Mouse (Mus musculus) heart, adult 9 months (tissue): ENCODE measurements around the gene Med12l.
A peak's percentile ranks its signal among the peaks of the same experiment; 100 is the strongest.
"Not testable (repeated sequence)": the region's sequence is repeated elsewhere in the genome, so short reads cannot be mapped to it uniquely, and the experiment has no call there.

ENCODE experiments used
- DNase-seq, 2 experiments: peaks; one replicate each; pipeline ENCODE4 v3.0.0; 2022; ENCODE audit warnings: low spot score in 2 of 2

Med12l gene

GRCm38 (mm10) chr3:59022251-59022650 lies 16.6 kb downstream of the Med12l start:
- no peak for DNase-seq

- no peak for DNase-seq
Measured at GRCm38 (mm10) chr3:59022971-59023370, 17.3 kb downstream of the Med12l start.

- DNase-seq: no peak
Measured at GRCm38 (mm10) chr3:59024531-59025192, 19.0 kb downstream of the Med12l start.

GRCm38 (mm10) chr3:59025193-59025535 lies 19.5 kb downstream of the Med12l start:
- DNase-seq: no peak

- no peak for DNase-seq
Measured at GRCm38 (mm10) chr3:59028696-59029095, 23.1 kb downstream of the Med12l start.

GRCm38 (mm10) chr3:59030986-59031385 lies 25.4 kb downstream of the Med12l start:
- DNase-seq: no peak

- DNase-seq: no peak
Measured at GRCm38 (mm10) chr3:59041487-59041886, 35.9 kb downstream of the Med12l start.

GRCm38 (mm10) chr3:59054834-59055535 lies 49.4 kb downstream of the Med12l start:
- DNase-seq: no peak

- DNase-seq: peak; percentile 32 to 68
Measured at GRCm38 (mm10) chr3:59059022-59059541, 53.5 kb downstream of the Med12l start.

- no peak for DNase-seq
Measured at GRCm38 (mm10) chr3:59060131-59060530, 54.5 kb downstream of the Med12l start.

- DNase-seq: no peak
Measured at GRCm38 (mm10) chr3:59062141-59062540, 56.5 kb downstream of the Med12l start.

GRCm38 (mm10) chr3:59063431-59063830 lies 57.8 kb downstream of the Med12l start:
- DNase-seq: no peak

GRCm38 (mm10) chr3:59065937-59066336 lies 60.3 kb downstream of the Med12l start:
- no peak for DNase-seq

- peak in 1 of 2 experiments; percentile 12 for DNase-seq
Measured at GRCm38 (mm10) chr3:59066558-59067294, 61.1 kb downstream of the Med12l start.

GRCm38 (mm10) chr3:59069071-59069470 lies 63.4 kb downstream of the Med12l start:
- DNase-seq: not testable (repeated sequence)

- DNase-seq: no peak
Measured at GRCm38 (mm10) chr3:59077278-59077677, 71.7 kb downstream of the Med12l start.

GRCm38 (mm10) chr3:59078585-59078984 lies 73.0 kb downstream of the Med12l start:
- no peak for DNase-seq

- peak; percentile 12 to 26 for DNase-seq
Measured at GRCm38 (mm10) chr3:59079327-59079726, 73.7 kb downstream of the Med12l start.

GRCm38 (mm10) chr3:59080293-59080916 lies 74.8 kb downstream of the Med12l start:
- no peak for DNase-seq

- DNase-seq: no peak
Measured at GRCm38 (mm10) chr3:59080919-59081318, 75.3 kb downstream of the Med12l start.

GRCm38 (mm10) chr3:59092702-59093101 lies 87.1 kb downstream of the Med12l start:
- DNase-seq: no peak

- DNase-seq: no peak
Measured at GRCm38 (mm10) chr3:59097421-59097820, 91.8 kb downstream of the Med12l start.
